Mouse (Mus musculus) myocyte (in vitro differentiated cells): ENCODE measurements around the gene Agpat1. TPM values are rescaled to one million over a fixed set of nuclear protein-coding genes. Genes with fewer than 3 reads are reported as not detected.

Experiments
- H3K27me3 ChIP-seq: one replicate; pipeline ENCODE4 v1.6.1; 2011; ENCODE audit not compliant: control insufficient read depth, insufficient read depth, insufficient read length
- H3K36me3 ChIP-seq: one replicate; pipeline ENCODE4 v1.6.1; 2011; ENCODE audit not compliant: control insufficient read depth, insufficient read depth
- H3K4me2 ChIP-seq: one replicate; pipeline ENCODE4 v1.6.1; 2011; ENCODE audit warnings: low read depth, control low read depth
- H3K4me3 ChIP-seq: one replicate; pipeline ENCODE4 v1.5.1; 2011; ENCODE audit warnings: mild to moderate bottlenecking, control low read depth, moderate library complexity
- H3K79me2 ChIP-seq: one replicate; pipeline ENCODE4 v1.6.1; 2011; ENCODE audit not compliant: control insufficient read depth, insufficient read depth
- H3ac ChIP-seq: one replicate; pipeline ENCODE4 v1.6.1; 2011; ENCODE audit not compliant: control insufficient read depth, insufficient read length
- CEBPB ChIP-seq: IDR thresholded peaks from 2 replicates; pipeline ENCODE4 v1.6.1; 2011; ENCODE audit warnings: mild to moderate bottlenecking, moderate library complexity; ENCODE audit not compliant: poor library complexity, insufficient read depth, severe bottlenecking
- E2F4 ChIP-seq: IDR thresholded peaks from one replicate; pipeline ENCODE4 v1.6.1; 2011; ENCODE audit warnings: mild to moderate bottlenecking, control low read depth, moderate library complexity; ENCODE audit not compliant: insufficient read depth
- MAX ChIP-seq: IDR thresholded peaks from one replicate; pipeline ENCODE4 v1.6.1; 2011; ENCODE audit warnings: low read depth, mild to moderate bottlenecking, control low read depth
- MYOD1 ChIP-seq, 3 experiments: IDR thresholded peaks; one replicate each; pipeline ENCODE4 v1.6.1; 2011; ENCODE audit warnings: control low read depth in 2 of 3, low read depth in 2 of 3, mild to moderate bottlenecking in 2 of 3, moderate library complexity in 1 of 3; ENCODE audit not compliant: insufficient read length in 2 of 3, control insufficient read depth in 1 of 3
- MYOG ChIP-seq, 3 experiments: IDR thresholded peaks; one replicate each; pipeline ENCODE4 v1.6.1; 2011; ENCODE audit warnings: control low read depth in 2 of 3, low read depth in 2 of 3, mild to moderate bottlenecking in 2 of 3; ENCODE audit not compliant: insufficient read length in 2 of 3, control insufficient read depth in 1 of 3, insufficient read depth in 1 of 3
- POLR2A ChIP-seq: IDR thresholded peaks from one replicate; pipeline ENCODE4 v1.6.1; 2011; ENCODE audit warnings: low read depth, mild to moderate bottlenecking, control low read depth, moderate library complexity; ENCODE audit not compliant: insufficient read length
- POLR2AphosphoS2 ChIP-seq: IDR thresholded peaks from one replicate; pipeline ENCODE4 v1.6.1; 2011; ENCODE audit warnings: low read depth, control low read depth; ENCODE audit not compliant: insufficient read length
- REST ChIP-seq: IDR thresholded peaks from one replicate; pipeline ENCODE4 v1.6.1; 2011; ENCODE audit warnings: mild to moderate bottlenecking, control low read depth, moderate library complexity; ENCODE audit not compliant: insufficient read depth, insufficient read length
- SRF ChIP-seq: IDR thresholded peaks from one replicate; pipeline ENCODE4 v1.6.1; 2011; ENCODE audit warnings: low read depth; ENCODE audit not compliant: control insufficient read depth, insufficient read length
- TCF12 ChIP-seq: IDR thresholded peaks from one replicate; pipeline ENCODE4 v1.6.1; 2011; ENCODE audit warnings: mild to moderate bottlenecking, control low read depth; ENCODE audit not compliant: poor library complexity, insufficient read depth, severe bottlenecking
- TCF3 ChIP-seq: IDR thresholded peaks from one replicate; pipeline ENCODE4 v1.6.1; 2011; ENCODE audit warnings: low read depth, control low read depth; ENCODE audit not compliant: insufficient read length
- USF1 ChIP-seq: IDR thresholded peaks from one replicate; pipeline ENCODE4 v1.6.1; 2011; ENCODE audit warnings: low read depth, mild to moderate bottlenecking, control low read depth, moderate library complexity
- polyA plus RNA-seq: library from polyadenylated mRNA; unstranded; fragments of >200 nt; fragmentation: generic; extraction: Trizol; gene quantifications from one replicate; pipeline ENCODE4 v1.2.1, GENCODE M21; 2012; ENCODE audit warnings: missing spikeins

Gene Agpat1
- polyA plus RNA-seq, 1 experiment = 70.5 TPM

- H3K27me3 ChIP-seq = no peaks in the 10 kb centered on the region
- H3K4me2 ChIP-seq = peak overlapping the region; percentile 65
- no peak overlapping the region for H3ac ChIP-seq
- TF ChIP-seq CEBPB (no peak), SRF (no peak), MYOG (IDR thresholded peaks at IDR 0.05; ENCODE audit: control insufficient read depth in 1 of 3, insufficient read depth in 1 of 3, insufficient read length in 2 of 3, low read depth in 2 of 3) (peak in 2 of 3 experiments; percentile 5 to 78), MYOD1 (IDR thresholded peaks at IDR 0.05; ENCODE audit: control insufficient read depth in 1 of 3, insufficient read length in 2 of 3, low read depth in 2 of 3) (no peak), REST (no peak), E2F4 (no peak), POLR2AphosphoS2 (no peak), TCF12 (no peak)
- H3K79me2 ChIP-seq = peaks cover 5% of the 10 kb centered on the region
- H3K36me3 ChIP-seq = no peaks in the 10 kb centered on the region
- no peak overlapping the region for H3K4me3 ChIP-seq
Observed at GRCm38 (mm10) chr17:34640778-34641601, 36.9 kb downstream of the Agpat1 start.

GRCm38 (mm10) chr17:34641945-34642344, 37.9 kb downstream of the Agpat1 start:
- TF ChIP-seq TCF12 = peak; percentile 69
- TF ChIP-seq MYOG (IDR thresholded peaks at IDR 0.05; ENCODE audit: control insufficient read depth in 1 of 3, insufficient read depth in 1 of 3, insufficient read length in 2 of 3, low read depth in 2 of 3) = peak; percentile 5 to 75 (median 40)
- TF ChIP-seq USF1 = peak; percentile 77
- no peak for TF ChIP-seq POLR2AphosphoS2
- TF ChIP-seq POLR2A = no peak
- peak; percentile 64 for TF ChIP-seq TCF3
- TF ChIP-seq E2F4 = no peak
- no peak for TF ChIP-seq CEBPB
- TF ChIP-seq MYOD1 (IDR thresholded peaks at IDR 0.05; ENCODE audit: control insufficient read depth in 1 of 3, insufficient read length in 2 of 3, low read depth in 2 of 3) = peak; percentile 23 to 71 (median 62)
- no peak for TF ChIP-seq SRF
- TF ChIP-seq REST = no peak
- no peak for TF ChIP-seq MAX
- Histone ChIP-seq H3K4me3 (no peak overlapping the region), H3K79me2 (peaks cover 5% of the 10 kb centered on the region), H3K27me3 (no peaks in the 10 kb centered on the region), H3ac (no peak overlapping the region), H3K4me2 (peak overlapping the region; percentile 65), H3K36me3 (no peaks in the 10 kb centered on the region)

DNA sequence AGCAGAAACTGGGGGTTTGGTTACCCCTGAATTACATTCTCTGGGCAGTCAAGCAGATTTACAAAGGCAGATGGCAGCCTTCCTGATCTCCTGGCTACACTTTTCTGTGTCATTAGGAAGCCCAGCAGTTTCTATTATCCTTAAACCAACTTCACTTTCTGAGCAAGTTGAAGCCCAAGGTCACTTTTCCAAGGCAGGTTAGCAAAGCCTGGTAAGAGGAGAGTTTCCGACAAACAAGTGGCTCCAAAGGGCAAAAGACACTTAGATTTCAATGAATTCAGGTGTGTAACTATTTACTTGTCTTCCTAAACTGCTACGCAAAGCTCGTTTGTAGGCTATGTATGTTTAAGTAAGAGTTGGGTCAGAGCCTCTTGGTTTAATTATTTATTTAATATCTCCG, 39.3 kb downstream of the Agpat1 start:
- Histone ChIP-seq H3K4me3 (no peak overlapping the region), H3K79me2 (peaks cover 9% of the 10 kb centered on the region), H3K27me3 (no peaks in the 10 kb centered on the region), H3K36me3 (no peaks in the 10 kb centered on the region), H3ac (no peak overlapping the region), H3K4me2 (peak overlapping the region; percentile 47)
- TF ChIP-seq E2F4 = no peak

DNA sequence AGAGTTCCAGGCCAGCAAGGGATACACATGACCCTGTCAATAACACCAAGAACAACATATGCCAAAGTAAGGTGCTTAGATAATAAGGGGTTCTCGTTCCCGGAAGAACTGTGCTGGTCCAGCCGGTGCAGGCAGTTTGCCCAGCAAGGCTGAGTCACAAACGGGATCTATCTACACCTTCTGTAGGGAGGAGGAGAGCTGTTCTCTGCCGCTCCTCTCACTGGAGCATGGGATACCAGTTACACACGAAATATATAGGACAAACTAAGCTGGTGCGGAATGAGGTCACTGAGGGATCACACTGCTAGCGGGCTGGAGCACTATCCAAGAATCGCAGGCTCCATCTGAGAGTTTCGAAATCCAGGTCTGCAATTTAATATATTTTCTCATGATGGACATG, 39.9 kb downstream of the Agpat1 start:
- no peaks in the 10 kb centered on the region for H3K27me3 ChIP-seq
- peak overlapping the region; percentile 47 for H3K4me2 ChIP-seq

DNA sequence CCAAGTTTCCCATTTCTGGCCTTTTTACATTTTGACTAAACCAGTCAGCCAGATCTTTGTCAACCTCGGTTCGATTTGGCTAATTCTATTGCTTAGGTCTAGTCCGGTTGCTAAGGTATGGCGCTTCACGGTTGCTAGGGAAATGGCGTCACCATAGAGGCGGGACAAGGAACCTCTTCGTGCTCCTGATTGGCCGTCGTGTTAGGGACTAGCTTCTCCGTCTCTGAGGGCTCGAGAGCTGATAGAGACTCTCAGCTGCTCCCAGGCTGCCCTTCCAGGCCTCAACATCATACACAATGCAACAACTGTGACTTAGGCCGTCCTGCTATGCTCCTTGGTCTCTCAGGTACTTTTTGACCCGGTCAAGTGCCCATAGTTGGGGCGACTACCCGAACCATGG, 40.5 kb downstream of the Agpat1 start, which contains the start of gene Fkbpl:
Gene Fkbpl, plus strand, starts transcription at position 157 of the 400 bp plus-strand sequence.
- Histone ChIP-seq H3K36me3 (no peaks in the 10 kb centered on the region), H3K4me3 (peak within 1 kb of the TSS; percentile 28), H3K27me3 (no peaks in the 10 kb centered on the region), H3K79me2 (peaks cover 9% of the 10 kb centered on the region), H3ac (no peak within 1 kb of the TSS), H3K4me2 (peak within 1 kb of the TSS; percentile 69)
- TF ChIP-seq POLR2A (peak; percentile 74), POLR2AphosphoS2 (peak; percentile 57), MYOD1 (IDR thresholded peaks at IDR 0.05; ENCODE audit: control insufficient read depth in 1 of 3, insufficient read length in 2 of 3, low read depth in 2 of 3) (peak in 2 of 3 experiments; percentile 2 to 25), USF1 (no peak), MYOG (IDR thresholded peaks at IDR 0.05; ENCODE audit: control insufficient read depth in 1 of 3, insufficient read depth in 1 of 3, insufficient read length in 2 of 3, low read depth in 2 of 3) (peak in 1 of 3 experiments; percentile 41)

More for the DNA sequence above, 39.9 kb downstream of the Agpat1 start:
- Histone ChIP-seq H3K79me2 (peaks cover 9% of the 10 kb centered on the region), H3ac (no peak overlapping the region), H3K36me3 (no peaks in the 10 kb centered on the region), H3K4me3 (no peak overlapping the region)
- no peak for TF ChIP-seq CEBPB
- TF ChIP-seq E2F4 = no peak
